Comparison of ENCODE assay signal across 19 mouse cellular contexts in the genomic region with DNA sequence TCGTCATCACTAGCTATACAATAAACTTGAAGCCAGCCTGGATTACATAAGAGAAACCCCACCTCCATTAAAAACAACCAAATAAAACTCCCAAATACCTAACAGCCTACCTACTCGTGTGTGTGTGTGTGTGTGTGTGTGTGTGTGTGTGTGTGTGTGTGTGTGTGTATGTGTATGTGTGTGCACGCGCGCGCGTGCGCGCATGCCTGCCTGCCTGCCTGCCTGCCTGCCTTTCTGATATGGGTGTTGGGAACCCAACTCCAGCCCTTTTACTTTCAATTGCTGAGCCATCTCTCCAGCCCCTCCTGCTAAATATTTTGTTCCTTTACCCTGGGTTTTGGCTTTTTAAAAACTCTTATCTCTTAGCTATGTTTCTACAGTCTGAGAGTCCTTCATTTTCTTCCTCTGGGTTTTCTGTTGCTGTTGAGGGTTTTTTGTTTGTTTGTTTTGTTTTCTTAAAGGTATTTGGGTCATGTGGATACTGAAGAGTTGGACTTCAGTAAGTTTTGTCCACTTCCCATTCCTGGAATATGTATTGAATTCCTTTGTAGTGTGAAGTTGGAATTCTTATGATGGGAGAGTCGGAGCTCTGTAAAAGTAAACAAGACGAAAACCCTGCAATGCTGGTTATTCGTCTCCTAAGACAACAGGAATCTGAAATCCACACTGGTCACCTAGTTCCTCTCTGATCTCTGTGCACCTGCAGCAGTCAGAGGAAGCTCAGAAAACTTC.
"Had no signal": no experiment of that assay in that cellular context is flagged by ENCODE, and none has a peak within 500 bp of the region (broad histone marks: within the 10 kb centered on the region; RNA-seq: fewer than 3 reads in every experiment).

No protein-coding gene starts in this region.

- H3K4me2 ChIP-seq: liver, embryonic 13.5 days; liver, embryonic 15.5 days; lung, embryonic 15.5 days; midbrain, embryonic 11.5 days; midbrain, embryonic 13.5 days; midbrain, embryonic 15.5 days; neural tube, embryonic 12.5 days; stomach, embryonic 15.5 days had no signal

- H3K4me3 ChIP-seq: liver, embryonic 13.5 days; liver, embryonic 15.5 days; lung, embryonic 15.5 days; megakaryocyte, embryonic 14.5 days; midbrain, embryonic 13.5 days; midbrain, embryonic 15.5 days; neural tube, embryonic 12.5 days; stomach, embryonic 15.5 days had no signal

- H3K4me1 ChIP-seq: liver, embryonic 13.5 days; liver, embryonic 15.5 days; lung, embryonic 15.5 days; midbrain, embryonic 13.5 days; midbrain, embryonic 15.5 days; neural tube, embryonic 12.5 days; stomach, embryonic 15.5 days had no signal

- ATAC-seq: liver, postnatal 0 days; midbrain, embryonic 13.5 days; midbrain, embryonic 15.5 days had no signal

- H3K9ac ChIP-seq: liver, embryonic 13.5 days; liver, embryonic 15.5 days; liver, postnatal 0 days; lung, embryonic 15.5 days; midbrain, embryonic 13.5 days; midbrain, embryonic 15.5 days; neural tube, embryonic 12.5 days; stomach, embryonic 15.5 days had no signal

- H3K9me3 ChIP-seq: liver, embryonic 13.5 days; liver, embryonic 15.5 days; lung, embryonic 15.5 days; megakaryocyte, embryonic 14.5 days; midbrain, embryonic 13.5 days; midbrain, embryonic 15.5 days; neural tube, embryonic 12.5 days; stomach, embryonic 15.5 days had no signal

- H3K27ac ChIP-seq: liver, embryonic 13.5 days; liver, embryonic 15.5 days; lung, embryonic 15.5 days; macrophage; midbrain, embryonic 13.5 days; midbrain, embryonic 15.5 days; neural tube, embryonic 12.5 days; stomach, embryonic 15.5 days; stomach, postnatal 0 days had no signal

- H3K36me3 ChIP-seq: liver, embryonic 13.5 days; liver, embryonic 15.5 days; lung, embryonic 15.5 days; midbrain, embryonic 13.5 days; midbrain, embryonic 15.5 days; neural tube, embryonic 12.5 days; stomach, embryonic 15.5 days had no signal

- H3K27me3 ChIP-seq: liver, embryonic 13.5 days; liver, embryonic 15.5 days; lung, embryonic 15.5 days; megakaryocyte, embryonic 14.5 days; midbrain, embryonic 13.5 days; midbrain, embryonic 15.5 days; neural tube, embryonic 12.5 days; stomach, embryonic 15.5 days had no signal

- DNase-seq: liver, embryonic 13.5 days; liver, postnatal 0 days; lung, adult 2 months; lung, postnatal 10 days; lung, postnatal 36 days; right cerebral cortex, postnatal 14 days; thymus, adult 2 months; thymus, postnatal 14 days; thymus, postnatal 4 days had no signal
